Mouse (Mus musculus): ENCODE results near the gene Prkar1b. TPM values are rescaled to one million over a fixed set of nuclear protein-coding genes. Genes with fewer than 3 reads are reported as not detected.

Prkar1b gene
- polyA plus RNA-seq, 1 experiment from 2014 or later: 196 TPM

DNA sequence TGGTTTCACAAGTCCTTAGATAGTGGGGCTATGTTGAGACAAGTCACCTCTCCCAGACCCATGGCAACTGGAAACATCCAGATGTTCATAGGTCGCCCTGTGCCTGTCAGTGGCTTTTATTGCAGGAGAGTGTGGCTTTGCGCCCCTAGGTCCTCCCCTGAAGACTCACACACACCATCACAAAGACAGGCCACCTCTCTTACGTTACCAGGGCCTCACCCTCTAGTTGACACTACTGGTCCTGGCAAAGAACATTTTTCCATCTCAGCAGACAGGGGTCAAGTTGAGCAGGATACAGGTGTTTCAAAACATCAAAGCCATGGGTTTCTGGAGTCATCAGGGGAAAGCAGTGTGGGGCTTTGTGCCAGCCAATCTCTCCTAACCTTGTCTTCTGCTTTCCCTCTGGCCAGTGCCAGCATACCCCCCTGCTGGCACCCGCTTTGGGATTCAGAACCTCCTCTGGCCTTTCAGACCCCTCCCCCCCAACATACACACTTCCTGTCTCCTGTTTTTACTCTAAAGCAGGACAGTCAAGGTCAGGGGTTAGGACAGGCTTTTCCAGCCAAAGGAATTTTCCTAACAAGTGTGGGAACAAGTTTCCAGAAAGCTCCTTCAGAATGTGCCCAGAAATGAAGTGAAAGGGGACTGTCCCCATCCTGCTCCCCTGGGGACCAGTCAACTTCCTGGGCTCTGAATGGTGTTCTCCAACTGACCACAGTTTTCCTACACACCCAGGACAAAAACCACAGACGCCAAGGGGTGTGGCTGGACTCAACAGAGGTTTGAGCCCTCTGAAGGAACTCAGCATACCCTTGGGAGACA is 31.5 kb downstream of the Prkar1b start:
- no peak overlapping the region for H3K9ac ChIP-seq
- H3K27ac ChIP-seq (replicated peaks): no peak overlapping the region
- no peaks in the 10 kb centered on the region for H3K27me3 ChIP-seq
- H3K36me3 ChIP-seq: peaks cover 34% of the 10 kb centered on the region
- WGBS: 77% methylated on average over 5 of the region's 5 CpGs
- peaks cover 2% of the 10 kb centered on the region; the same call in 1 of the 2 replicates for H3K9me3 ChIP-seq
- H3K4me1 ChIP-seq (replicated peaks): no peaks in the 10 kb centered on the region
- H3K4me2 ChIP-seq: no peak overlapping the region
- no peak for ATAC-seq (ENCODE audit: low read depth)
- H3K4me3 ChIP-seq: no peak overlapping the region

- Histone ChIP-seq H3K27me3 (no peaks in the 10 kb centered on the region), H3K9ac (no peak overlapping the region), H3K27ac (replicated peaks) (no peak overlapping the region), H3K4me2 (no peak overlapping the region), H3K4me1 (replicated peaks) (no peaks in the 10 kb centered on the region), H3K4me3 (no peak overlapping the region), H3K9me3 (no peaks in the 10 kb centered on the region), H3K36me3 (peaks cover 19% of the 10 kb centered on the region; the same call in 1 of the 2 replicates)
- no peak for ATAC-seq (ENCODE audit: low read depth)
- WGBS: 93% methylated on average over 7 of the region's 7 CpGs
These were observed 34.3 kb downstream of the Prkar1b start for GRCm38 (mm10) chr5:139115507-139115906.

GRCm38 (mm10) chr5:139114876-139115275 is 34.9 kb downstream of the Prkar1b start:
- Histone ChIP-seq H3K4me1 (replicated peaks) (no peaks in the 10 kb centered on the region), H3K9me3 (no peaks in the 10 kb centered on the region), H3K9ac (no peak overlapping the region), H3K4me3 (no peak overlapping the region), H3K27me3 (no peaks in the 10 kb centered on the region), H3K27ac (replicated peaks) (no peak overlapping the region), H3K4me2 (no peak overlapping the region), H3K36me3 (peaks cover 19% of the 10 kb centered on the region; the same call in 1 of the 2 replicates)
- WGBS: 87% methylated on average over 4 of the region's 4 CpGs
- ATAC-seq (ENCODE audit: low read depth): no peak

GRCm38 (mm10) chr5:139112418-139112817 is 37.4 kb downstream of the Prkar1b start:
- Histone ChIP-seq H3K9ac (no peak overlapping the region), H3K4me2 (no peak overlapping the region), H3K4me1 (replicated peaks) (no peaks in the 10 kb centered on the region), H3K27me3 (no peaks in the 10 kb centered on the region), H3K4me3 (no peak overlapping the region), H3K9me3 (no peaks in the 10 kb centered on the region), H3K36me3 (peaks cover 24% of the 10 kb centered on the region), H3K27ac (replicated peaks) (no peak overlapping the region)
- 85% methylated on average over 9 of the region's 9 CpGs for WGBS
- no peak for ATAC-seq (ENCODE audit: low read depth)

GRCm38 (mm10) chr5:139111991-139112390 is 37.8 kb downstream of the Prkar1b start:
- peaks cover 24% of the 10 kb centered on the region for H3K36me3 ChIP-seq
- ATAC-seq (ENCODE audit: low read depth): no peak
- H3K27me3 ChIP-seq: no peaks in the 10 kb centered on the region
- H3K9me3 ChIP-seq: no peaks in the 10 kb centered on the region
- 69% methylated on average over 9 of the region's 9 CpGs for WGBS
- H3K9ac ChIP-seq: no peak overlapping the region
- H3K4me1 ChIP-seq (replicated peaks): no peaks in the 10 kb centered on the region
- H3K4me2 ChIP-seq: no peak overlapping the region
- no peak overlapping the region for H3K27ac ChIP-seq (replicated peaks)
- H3K4me3 ChIP-seq: no peak overlapping the region

DNA sequence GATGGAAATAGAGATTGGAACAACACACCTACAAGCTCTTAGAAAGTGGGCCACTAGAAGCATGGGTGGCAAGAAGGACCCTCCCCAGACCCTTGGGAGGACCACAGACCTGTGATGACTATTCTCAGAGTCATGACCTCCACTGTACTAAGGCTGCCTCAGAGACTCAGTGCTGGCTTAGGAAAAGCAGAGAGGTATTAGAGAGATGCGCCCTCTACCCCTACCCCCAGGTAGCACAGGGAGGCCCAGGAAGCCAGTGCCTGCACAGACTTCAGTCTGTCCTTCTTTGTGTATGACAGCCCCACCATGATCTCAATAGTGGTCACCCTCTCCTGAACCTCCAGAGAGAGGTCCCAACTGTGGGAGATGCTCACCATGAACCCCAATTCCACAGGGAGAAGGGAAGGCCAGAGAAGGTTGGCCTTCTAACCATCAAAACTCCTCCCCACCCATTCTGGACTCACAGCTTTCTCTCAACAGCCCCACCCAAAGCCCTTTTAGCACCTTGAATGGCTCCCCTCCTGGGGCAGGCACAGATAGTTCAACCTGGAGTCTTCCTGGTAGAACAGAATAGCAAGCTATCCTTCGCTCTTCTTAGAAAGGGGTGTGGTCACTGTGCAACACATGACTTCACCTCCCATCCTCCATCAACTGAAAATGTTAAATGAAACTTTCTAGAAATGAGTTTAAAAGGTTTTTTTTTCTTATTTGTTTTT is 39.5 kb downstream of the Prkar1b start:
- H3K4me2 ChIP-seq: no peak overlapping the region
- no peaks in the 10 kb centered on the region for H3K9me3 ChIP-seq
- 89% methylated on average over 2 of the region's 2 CpGs for WGBS
- no peak overlapping the region for H3K4me3 ChIP-seq
- H3K9ac ChIP-seq: no peak overlapping the region
- no peak overlapping the region for H3K27ac ChIP-seq (replicated peaks)
- H3K36me3 ChIP-seq: peaks cover 33% of the 10 kb centered on the region
- H3K27me3 ChIP-seq: no peaks in the 10 kb centered on the region
- no peak for ATAC-seq (ENCODE audit: low read depth)
- no peaks in the 10 kb centered on the region for H3K4me1 ChIP-seq (replicated peaks)

DNA sequence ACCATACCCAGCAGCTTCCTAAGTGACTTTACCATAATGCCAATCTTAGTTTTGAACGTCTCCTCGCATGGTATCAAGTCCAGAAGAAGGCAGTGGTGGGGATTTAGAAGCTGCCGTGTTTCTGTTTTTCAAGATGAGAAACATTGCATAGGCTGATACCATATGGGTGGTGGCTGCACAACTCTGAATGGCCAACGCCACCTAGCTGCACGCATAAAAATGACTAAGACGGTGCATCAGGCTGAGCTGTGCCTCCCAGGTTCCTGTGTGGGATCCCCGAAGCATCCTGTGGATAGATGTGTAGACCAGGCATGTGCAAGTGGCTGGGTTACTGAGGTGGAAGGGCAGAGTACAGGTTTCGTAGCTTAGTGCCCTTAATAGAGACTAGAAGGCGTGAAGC is 42.0 kb downstream of the Prkar1b start:
- Histone ChIP-seq H3K4me2 (no peak overlapping the region), H3K27ac (replicated peaks) (no peak overlapping the region), H3K4me1 (replicated peaks) (no peaks in the 10 kb centered on the region), H3K36me3 (peaks cover 45% of the 10 kb centered on the region), H3K4me3 (no peak overlapping the region), H3K9me3 (no peaks in the 10 kb centered on the region), H3K27me3 (no peaks in the 10 kb centered on the region), H3K9ac (no peak overlapping the region)
- no peak for ATAC-seq (ENCODE audit: low read depth)
- WGBS: 74% methylated on average over 9 of the region's 9 CpGs

DNA sequence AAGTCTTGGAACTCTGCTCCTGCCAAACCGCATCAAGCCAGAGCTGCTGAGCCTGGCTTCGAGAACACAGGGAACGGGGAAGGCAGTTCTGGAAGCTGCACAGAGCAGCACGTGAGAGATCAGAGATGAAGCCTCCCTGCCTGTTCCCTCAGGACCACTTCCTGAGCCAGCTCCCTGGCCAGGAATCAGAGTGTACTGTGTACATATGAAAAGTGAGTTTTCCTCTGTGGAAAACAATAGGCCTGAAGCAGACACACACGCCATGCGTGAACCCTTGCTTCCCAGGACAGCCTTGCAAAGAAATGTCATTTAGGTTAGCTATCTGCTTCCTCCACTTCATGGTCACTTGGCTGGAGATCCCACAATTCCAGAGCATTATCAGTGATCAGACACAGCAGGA is 48.0 kb downstream of the Prkar1b start:
- H3K36me3 ChIP-seq: peaks cover 32% of the 10 kb centered on the region
- H3K4me2 ChIP-seq: no peak overlapping the region
- ATAC-seq (ENCODE audit: low read depth): no peak

DNA sequence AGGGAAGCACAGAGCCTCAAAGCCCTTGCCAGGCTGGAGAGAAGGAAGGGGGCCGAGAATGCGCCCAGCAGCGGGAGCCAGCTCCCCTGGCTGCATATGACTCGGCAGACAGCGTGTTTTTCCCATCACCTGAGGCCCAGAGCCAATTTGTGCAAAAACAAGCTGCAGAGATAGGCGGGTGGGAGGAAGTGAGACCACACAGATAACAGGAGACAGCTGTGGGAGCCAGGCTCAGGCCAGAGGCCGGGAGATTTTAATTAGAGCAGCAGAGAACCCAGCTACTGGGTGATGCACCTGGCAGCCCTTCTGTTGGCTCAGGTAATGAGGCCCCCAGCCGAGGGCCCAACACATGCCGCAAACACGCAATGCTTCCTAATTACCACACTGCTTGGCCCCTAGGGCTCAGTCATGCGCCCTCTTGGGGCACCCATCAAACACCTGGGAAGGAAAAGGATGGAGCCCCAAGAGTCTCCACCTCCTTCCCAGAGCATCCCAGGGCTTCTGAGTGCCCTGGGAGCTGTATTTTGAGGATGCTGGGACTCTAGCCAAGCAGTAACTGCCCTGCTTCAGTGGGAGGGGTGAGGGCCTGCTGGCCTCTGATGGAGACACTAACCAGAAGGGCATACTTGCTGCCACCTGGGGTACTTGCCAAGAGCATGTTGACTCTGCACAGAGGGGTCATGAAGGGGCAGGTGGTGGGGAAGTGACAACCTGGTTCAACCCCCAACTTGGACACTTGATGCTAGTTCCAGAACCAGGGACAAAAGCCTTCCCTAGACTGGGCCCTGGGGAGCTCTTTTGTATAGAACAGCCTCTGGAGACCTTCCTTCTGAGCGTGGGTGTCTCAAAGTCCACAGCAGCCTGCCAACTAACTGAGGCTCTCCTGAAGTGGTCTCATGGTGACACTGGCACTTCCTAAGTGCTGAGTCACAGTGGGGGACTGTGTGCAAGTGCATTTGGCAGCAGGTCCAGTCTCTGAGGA is 50.5 kb downstream of the Prkar1b start:
- no peak overlapping the region for H3K4me3 ChIP-seq
- H3K9ac ChIP-seq: no peak overlapping the region
- no peaks in the 10 kb centered on the region for H3K27me3 ChIP-seq
- H3K4me1 ChIP-seq (replicated peaks): peaks cover 10% of the 10 kb centered on the region
- H3K9me3 ChIP-seq: peaks cover 5% of the 10 kb centered on the region; the same call in 1 of the 2 replicates
- H3K36me3 ChIP-seq: peaks cover 14% of the 10 kb centered on the region
- no peak overlapping the region for H3K27ac ChIP-seq (replicated peaks)
- ATAC-seq (ENCODE audit: low read depth): no peak
- 46% methylated on average over 12 of the region's 12 CpGs for WGBS
- H3K4me2 ChIP-seq: no peak overlapping the region

More for the DNA sequence above, 48.0 kb downstream of the Prkar1b start:
- H3K9me3 ChIP-seq: peaks cover 5% of the 10 kb centered on the region; the same call in 1 of the 2 replicates
- no peak overlapping the region for H3K9ac ChIP-seq
- no peak overlapping the region for H3K27ac ChIP-seq (replicated peaks)
- H3K27me3 ChIP-seq: no peaks in the 10 kb centered on the region
- no peak overlapping the region for H3K4me3 ChIP-seq
- 79% methylated on average over 6 of the region's 6 CpGs for WGBS
- H3K4me1 ChIP-seq (replicated peaks): peaks cover 10% of the 10 kb centered on the region

- no peak for ATAC-seq (ENCODE audit: low read depth)
- Histone ChIP-seq H3K4me2 (no peak overlapping the region), H3K27ac (replicated peaks) (no peak overlapping the region), H3K4me3 (no peak overlapping the region), H3K36me3 (peaks cover 9% of the 10 kb centered on the region; the same call in 1 of the 2 replicates), H3K9ac (no peak overlapping the region), H3K4me1 (replicated peaks) (peaks cover 10% of the 10 kb centered on the region), H3K9me3 (peaks cover 5% of the 10 kb centered on the region; the same call in 1 of the 2 replicates), H3K27me3 (no peaks in the 10 kb centered on the region)
- 79% methylated on average over 8 of the region's 8 CpGs for WGBS
These were observed 54.3 kb downstream of the Prkar1b start for GRCm38 (mm10) chr5:139095297-139096110.

DNA sequence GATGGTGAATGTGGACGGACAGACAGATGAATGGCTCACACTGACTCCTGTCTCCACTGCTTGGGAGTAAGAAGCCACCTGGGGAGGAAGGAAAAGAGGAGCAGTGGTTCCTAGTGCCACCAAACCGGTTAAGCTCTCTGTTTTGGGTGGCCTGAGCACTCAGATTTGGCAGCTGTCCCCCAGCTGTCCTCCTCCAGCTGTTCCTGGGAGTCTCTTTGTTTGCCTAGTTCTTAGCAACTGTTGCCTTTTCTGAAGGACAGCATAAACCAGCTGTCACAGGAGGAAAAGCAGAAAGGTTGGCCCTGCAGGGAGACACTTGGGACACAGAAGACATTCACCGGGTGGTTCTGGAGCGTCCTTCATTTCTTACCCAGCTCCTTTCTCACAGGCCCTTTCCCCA is 56.3 kb downstream of the Prkar1b start:
- WGBS: 76% methylated on average over 4 of the region's 4 CpGs
- no peaks in the 10 kb centered on the region for H3K4me1 ChIP-seq (replicated peaks)
- ATAC-seq (ENCODE audit: low read depth): no peak
- no peak overlapping the region for H3K4me2 ChIP-seq
- peaks cover 5% of the 10 kb centered on the region; the same call in 1 of the 2 replicates for H3K9me3 ChIP-seq
- no peak overlapping the region for H3K27ac ChIP-seq (replicated peaks)
- peaks cover 9% of the 10 kb centered on the region; the same call in 1 of the 2 replicates for H3K36me3 ChIP-seq
- no peak overlapping the region for H3K9ac ChIP-seq
- H3K27me3 ChIP-seq: no peaks in the 10 kb centered on the region
- no peak overlapping the region for H3K4me3 ChIP-seq

Measured in neural tube, embryonic 13.5 days (tissue).